Mouse (Mus musculus) cerebellum, adult 9-11 months (tissue): ENCODE measurements at regions not wholly inside any gene's neighbourhood (a gene's known extent, or its start where the extent isn't known, plus 50 kb on each side); places are given as distances from the start of the nearest gene placed in this dataset.
A peak's percentile ranks its signal among the peaks of the same experiment; 100 is the strongest.

ENCODE experiments used
- DNase-seq: peaks from one replicate; pipeline ENCODE4 v3.0.0; 2022

GRCm38 (mm10) chr3:140230712-140231111 lies 981.4 kb downstream of the Pdha2 start:
- DNase-seq: no peak

GRCm38 (mm10) chr3:140233144-140233543 lies 979.0 kb downstream of the Pdha2 start:
- DNase-seq: no peak

DNA sequence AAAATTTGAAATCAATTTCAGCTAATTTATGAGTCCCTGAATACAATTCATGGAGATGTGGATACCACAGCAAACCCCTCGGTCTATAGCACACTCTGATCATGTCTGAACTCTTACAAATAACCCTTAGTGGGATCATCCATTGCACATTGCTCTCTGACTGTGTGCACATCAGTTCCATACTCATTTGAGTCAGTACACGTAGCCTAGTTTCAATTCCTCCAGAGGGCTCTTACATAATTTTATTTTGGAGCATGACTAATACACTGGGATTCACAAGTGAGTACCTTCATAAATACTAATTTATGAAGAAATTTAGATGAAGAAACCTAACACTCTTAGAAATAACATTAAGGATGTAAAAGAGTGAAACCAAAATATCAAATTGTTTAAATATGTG lies 978.3 kb downstream of the Pdha2 start:
- DNase-seq: no peak

DNA sequence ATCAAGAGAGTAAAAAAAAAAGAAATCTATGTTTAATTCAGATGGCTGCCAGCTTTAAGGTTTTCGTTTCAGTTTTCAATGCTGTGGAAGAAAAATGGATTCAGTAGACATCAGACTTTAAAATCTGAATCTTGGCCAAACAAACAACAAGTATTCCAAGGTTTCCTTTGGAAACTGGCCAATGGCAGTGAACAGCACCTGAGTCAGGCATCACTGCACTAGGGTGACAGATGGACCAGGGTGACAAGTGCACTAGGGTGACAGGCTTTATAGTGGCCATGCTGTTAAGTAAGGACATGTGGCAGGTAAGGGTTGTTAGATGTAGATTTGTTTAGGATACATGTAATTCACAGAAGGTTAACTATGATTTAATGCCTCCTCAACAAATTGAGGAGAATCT lies 972.9 kb downstream of the Pdha2 start:
- peak; percentile 82 for DNase-seq
